ENCODE assay signal across 23 mouse cellular contexts in the genomic region with DNA sequence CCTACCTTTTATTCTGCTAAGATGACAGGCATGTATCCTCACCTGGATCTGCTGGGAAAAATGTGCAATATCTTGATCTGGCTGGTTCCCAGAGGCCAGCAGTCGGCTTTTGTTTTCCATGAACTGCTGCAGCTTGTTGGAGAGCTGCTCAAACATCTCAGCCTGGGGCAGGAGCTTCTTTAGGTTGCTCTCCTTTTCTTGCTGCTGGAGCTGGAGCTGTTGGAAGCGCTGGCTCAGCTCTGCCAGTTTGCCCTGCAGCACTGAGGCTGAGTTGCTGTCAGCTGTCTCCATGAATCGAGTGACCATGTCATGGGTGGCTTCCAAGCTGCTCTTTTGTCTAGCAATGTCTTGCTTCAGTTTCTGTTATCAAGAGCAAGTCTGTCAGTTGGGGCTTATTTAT.
"Had no signal": no experiment of that assay in that cellular context is flagged by ENCODE, and none has a peak within 500 bp of the region (broad histone marks: within the 10 kb centered on the region; RNA-seq: fewer than 3 reads in every experiment).

No protein-coding gene starts in this region.

- H3K4me1 ChIP-seq: hindbrain, embryonic 13.5 days; hindbrain, embryonic 15.5 days; kidney, embryonic 15.5 days; limb, embryonic 13.5 days; limb, embryonic 15.5 days had no signal

- DNase-seq: gastrocnemius, postnatal 14 days; gastrocnemius, postnatal 36 days; heart, adult 18-20 months; heart, postnatal 10 days; heart, postnatal 36 days; kidney, adult 11 months; kidney, adult 2 months; kidney, adult 9 months; kidney, postnatal 14 days; kidney, postnatal 36 days; layer of hippocampus, adult 9-11 months; layer of hippocampus, postnatal 36 days had no signal

- H3K27ac ChIP-seq: hindbrain, embryonic 13.5 days; hindbrain, embryonic 15.5 days; hindbrain, postnatal 0 days; kidney, embryonic 15.5 days; kidney, postnatal 0 days; limb, embryonic 13.5 days; limb, embryonic 15.5 days; liver, embryonic 12.5 days; liver, embryonic 14.5 days had no signal

- H3K4me3 ChIP-seq: heart, embryonic 12.5 days; hindbrain, embryonic 13.5 days; hindbrain, embryonic 15.5 days; kidney, embryonic 15.5 days; limb, embryonic 13.5 days; limb, embryonic 15.5 days; liver, embryonic 12.5 days had no signal

- H3K9me3 ChIP-seq: heart, embryonic 12.5 days; hindbrain, embryonic 13.5 days; hindbrain, embryonic 15.5 days; kidney, embryonic 15.5 days; limb, embryonic 13.5 days; limb, embryonic 15.5 days; liver, embryonic 12.5 days had no signal

- ATAC-seq: hindbrain, postnatal 0 days; intestine, embryonic 16.5 days; liver, embryonic 12.5 days had no signal

- H3K4me2 ChIP-seq: heart, embryonic 12.5 days; hindbrain, embryonic 13.5 days; hindbrain, embryonic 15.5 days; kidney, embryonic 15.5 days; limb, embryonic 13.5 days; limb, embryonic 15.5 days; liver, embryonic 12.5 days had no signal

- H3K27me3 ChIP-seq: heart, embryonic 12.5 days; hindbrain, embryonic 13.5 days; hindbrain, embryonic 15.5 days; kidney, embryonic 15.5 days; limb, embryonic 13.5 days; limb, embryonic 15.5 days; liver, embryonic 12.5 days had no signal

- H3K9ac ChIP-seq: heart, embryonic 12.5 days; hindbrain, embryonic 13.5 days; hindbrain, embryonic 15.5 days; kidney, embryonic 15.5 days; limb, embryonic 13.5 days; limb, embryonic 15.5 days; liver, embryonic 12.5 days; liver, embryonic 14.5 days had no signal
